Mouse (Mus musculus) CH12.LX (cell line): Measurements from ENCODE around the gene 5330417C22Rik. TPM values are rescaled to one million over a fixed set of nuclear protein-coding genes. Genes with fewer than 3 reads are reported as not detected.

ENCODE experiments used
- DNase-seq: peaks from one replicate; pipeline ENCODE4 v3.0.0-alpha.2; 2013; ENCODE audit errors: extremely low read depth
- H3K27ac ChIP-seq: 2 replicates; pipeline ENCODE4 v1.5.1; 2012; ENCODE audit warnings: low read depth, mild to moderate bottlenecking, control low read depth, moderate library complexity; ENCODE audit not compliant: insufficient read depth
- H3K27me3 ChIP-seq: replicated peaks from 2 replicates; pipeline ENCODE3; 2012; ENCODE audit warnings: inconsistent platforms
- H3K36me3 ChIP-seq, 2 experiments: replicated peaks in 1 of 2; 2 replicates each; pipeline versions ENCODE3 to v1.6.1; 2012; ENCODE audit warnings: inconsistent platforms in 1 of 2, low read length in 1 of 2, mild to moderate bottlenecking in 1 of 2, mixed read lengths in 1 of 2, moderate library complexity in 1 of 2; ENCODE audit not compliant: control insufficient read depth in 1 of 2, insufficient read depth in 1 of 2
- H3K4me1 ChIP-seq, 2 experiments: 2 replicates each; pipeline ENCODE4 v1.6.1; 2012; ENCODE audit warnings: inconsistent platforms in 1 of 2, moderate library complexity in 1 of 2; ENCODE audit not compliant: insufficient read depth in 2 of 2, control insufficient read depth in 1 of 2
- H3K4me2 ChIP-seq: 2 replicates; pipeline ENCODE4 v1.6.1; 2012; ENCODE audit warnings: low read depth, mild to moderate bottlenecking, control low read depth; ENCODE audit not compliant: poor library complexity, insufficient read depth, severe bottlenecking
- H3K4me3 ChIP-seq, 3 experiments: fragments of 150-350 bp in 1 of 3; sonication (generic) in 1 of 3; replicated peaks in 1 of 3; 2 replicates each; pipeline versions ENCODE3 to v1.5.1; 2011 to 2012; ENCODE audit warnings: low read depth in 2 of 3, low read length in 2 of 3, mild to moderate bottlenecking in 2 of 3, moderate library complexity in 2 of 3, control low read depth in 1 of 3, improper control_type of control experiment in 1 of 3, inconsistent platforms in 1 of 3, mixed read lengths in 1 of 3; ENCODE audit not compliant: poor library complexity in 1 of 3
- H3K79me2 ChIP-seq: replicated peaks from 2 replicates; pipeline ENCODE4 v1.6.1; 2012; ENCODE audit warnings: mild to moderate bottlenecking, moderate library complexity; ENCODE audit not compliant: control insufficient read depth, poor library complexity, insufficient read depth, severe bottlenecking; ENCODE audit errors: extremely low read depth
- H3K9ac ChIP-seq: 2 replicates; pipeline ENCODE4 v1.6.1; 2012; ENCODE audit warnings: low read depth, mild to moderate bottlenecking, control low read depth, moderate library complexity; ENCODE audit not compliant: insufficient read depth
- H3K9me3 ChIP-seq: replicated peaks from 2 replicates; pipeline ENCODE3; 2012; ENCODE audit warnings: low read length, inconsistent platforms, mixed read lengths
- CHD1 ChIP-seq: IDR thresholded peaks from 2 replicates; pipeline ENCODE4 v1.6.1; 2012; ENCODE audit warnings: low read depth, low read length, improper control_type of control experiment, inconsistent platforms
- CTCF ChIP-seq, 2 experiments: IDR thresholded peaks in 1 of 2; conservative IDR thresholded peaks in 1 of 2; 2 replicates each; pipeline ENCODE4 v1.5.1; 2011 to 2012; ENCODE audit warnings: low read depth in 2 of 2, low read length in 2 of 2, improper control_type of control experiment in 1 of 2, inconsistent platforms in 1 of 2, mild to moderate bottlenecking in 1 of 2, moderate library complexity in 1 of 2
- HCFC1 ChIP-seq: IDR thresholded peaks from 2 replicates; pipeline ENCODE4 v1.6.1; 2012; ENCODE audit warnings: low read depth, mild to moderate bottlenecking, inconsistent platforms, low read length, improper control_type of control experiment
- JUN ChIP-seq: IDR thresholded peaks from 2 replicates; pipeline ENCODE4 v1.6.1; 2011; ENCODE audit warnings: low read depth, mild to moderate bottlenecking, low read length, improper control_type of control experiment, moderate library complexity; ENCODE audit not compliant: insufficient read depth
- NELFE ChIP-seq: IDR thresholded peaks from 2 replicates; pipeline ENCODE4 v1.6.1; 2011; ENCODE audit warnings: low read depth, low read length, improper control_type of control experiment
- PAX5 ChIP-seq: IDR thresholded peaks from 2 replicates; pipeline ENCODE4 v1.6.1; 2012; ENCODE audit warnings: low read length, inconsistent platforms, mixed read lengths
- POLR2A ChIP-seq: IDR thresholded peaks from 2 replicates; pipeline ENCODE4 v1.6.1; 2011; ENCODE audit warnings: low read depth, mild to moderate bottlenecking, improper control_type of control experiment, low read length
- POLR2AphosphoS2 ChIP-seq: IDR thresholded peaks from 2 replicates; pipeline ENCODE4 v1.6.1; 2011; ENCODE audit warnings: low read depth, low read length, improper control_type of control experiment
- SIN3A ChIP-seq: IDR thresholded peaks from 2 replicates; pipeline ENCODE4 v1.6.1; 2012; ENCODE audit warnings: low read length, improper control_type of control experiment, inconsistent platforms
- TBP ChIP-seq: conservative IDR thresholded peaks from 2 replicates; pipeline ENCODE4 v1.6.1; 2011; ENCODE audit warnings: low read depth, low read length, improper control_type of control experiment
- ZC3H11A ChIP-seq: IDR thresholded peaks from 2 replicates; pipeline ENCODE4 v1.6.1; 2012; ENCODE audit warnings: low read depth, mild to moderate bottlenecking, inconsistent platforms, low read length, improper control_type of control experiment
- ZMIZ1 ChIP-seq: IDR thresholded peaks from 2 replicates; pipeline ENCODE4 v1.6.1; 2012; ENCODE audit warnings: low read depth, mild to moderate bottlenecking, inconsistent platforms, low read length, improper control_type of control experiment
- dilution Hi-C: fragments of 300-500 bp; cut with MboI; formaldehyde crosslinking; loops from 2 replicates; pipeline ENCODE4 v1.14.3; 2020; ENCODE audit warnings: low sequenced_read_pairs; ENCODE audit not compliant: extremely low pct_unique_long_range_greater_than_20kb, extremely low pct_ligation_motif_present
- in situ Hi-C: fragments of 300-500 bp; cut with MboI; formaldehyde crosslinking; loops from 3 replicates; pipeline ENCODE4 v1.14.3; 2019; ENCODE audit warnings: low sequenced_read_pairs, low pct_ligation_motif_present, low pct_unique_long_range_greater_than_20kb, mixed read lengths
- polyA plus RNA-seq: library from polyadenylated mRNA; unstranded; fragments of >175 nt; gene quantifications from 2 replicates; pipeline ENCODE4 v1.2.1, GENCODE M21; 2012; ENCODE audit warnings: low read depth; ENCODE audit not compliant: insufficient read length
- total RNA-seq, 2 experiments: library from RNA; depleted of rRNA; stranded (reverse); fragments of 300-350 nt in 1 of 2; fragments of >200 nt in 1 of 2; gene quantifications; 2 replicates each; pipeline ENCODE4 v1.2.3; 2012 to 2014

5330417C22Rik gene
- total and polyA plus RNA-seq, 3 experiments, result 0.05 to 0.27 (median 0.17) TPM

GRCm38 (mm10) chr3:108425624-108426018, 110.7 kb downstream of the 5330417C22Rik start:
- no peaks in the 10 kb centered on the region; a peak in 1 of 4 replicates for H3K4me1 ChIP-seq
- H3K27me3 ChIP-seq, result no peaks in the 10 kb centered on the region
- TF ChIP-seq JUN (no peak), SIN3A (no peak)
- no peak overlapping the region for H3K27ac ChIP-seq
- no peak for DNase-seq
- in situ Hi-C loops, result no loop called here
- no peak overlapping the region for H3K4me3 ChIP-seq
- dilution Hi-C loops, result no loop called here
- no peaks in the 10 kb centered on the region for H3K9me3 ChIP-seq
- H3K79me2 ChIP-seq, result 0 out of 2 replicates have a peak, but pooled peaks cover 2% of the 10 kb centered on the region
- H3K9ac ChIP-seq, result no peak overlapping the region
- no peak overlapping the region for H3K4me2 ChIP-seq
- H3K36me3 ChIP-seq, result peaks cover 54 to 74% of the 10 kb centered on the region in 2 experiments

DNA sequence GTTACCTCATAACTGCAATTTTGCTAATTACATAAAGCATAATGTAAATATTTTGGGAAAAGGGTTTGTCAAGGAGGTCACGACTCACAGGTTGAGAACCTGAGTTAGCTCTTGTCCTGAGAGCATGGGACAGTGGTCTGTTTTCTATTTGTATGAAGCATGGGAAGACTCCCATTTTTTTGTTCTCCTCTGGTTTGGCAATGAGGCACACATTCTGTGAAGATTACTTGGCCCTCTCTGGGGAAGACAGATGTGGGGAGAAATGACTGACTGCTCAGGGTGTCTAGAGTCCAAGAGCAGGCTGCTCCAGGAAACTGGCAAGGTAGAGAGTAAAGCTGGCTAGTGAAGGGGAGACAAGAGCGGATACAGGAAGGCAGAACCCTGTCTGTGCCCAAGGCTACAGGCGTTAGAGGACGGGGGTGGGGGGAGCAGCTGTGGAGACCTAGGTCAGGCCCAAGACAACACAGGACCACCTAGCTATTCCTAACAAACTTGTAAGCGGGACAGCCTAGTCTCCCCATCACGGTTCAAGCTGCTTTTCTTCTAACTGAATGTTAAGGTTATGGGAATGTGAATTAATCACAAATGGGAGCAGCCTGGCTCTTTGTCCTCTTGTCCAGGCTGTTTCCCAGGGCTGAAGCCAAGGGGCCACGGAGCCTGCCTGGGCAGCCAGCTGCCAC, 111.3 kb downstream of the 5330417C22Rik start:
- Histone ChIP-seq H3K9me3 (no peaks in the 10 kb centered on the region), H3K4me1 (no peaks in the 10 kb centered on the region; a peak in 1 of 4 replicates), H3K79me2 (0 out of 2 replicates have a peak, but pooled peaks cover 2% of the 10 kb centered on the region), H3K9ac (no peak overlapping the region), H3K4me2 (no peak overlapping the region), H3K27me3 (no peaks in the 10 kb centered on the region), H3K36me3 (peaks cover 50 to 71% of the 10 kb centered on the region in 2 experiments), H3K27ac (no peak overlapping the region), H3K4me3 (no peak overlapping the region)
- DNase-seq, result no peak
- dilution Hi-C loops, result no loop called here
- TF ChIP-seq JUN (no peak), HCFC1 (no peak), ZMIZ1 (no peak), POLR2AphosphoS2 (no peak), CHD1 (no peak)
- in situ Hi-C loops, result loop anchor here (25.0 kb wide), 1 partner anchor 362 kb away; no protein-coding TSS in a partner anchor

GRCm38 (mm10) chr3:108423844-108424801, 112.2 kb downstream of the 5330417C22Rik start:
- H3K4me3 ChIP-seq, result no peak overlapping the region
- 0 out of 2 replicates have a peak, but pooled peaks have one; percentile 13 for TF ChIP-seq NELFE
- no peak for TF ChIP-seq PAX5
- peak; percentile 21; the same call in 1 of the 2 replicates for TF ChIP-seq POLR2A
- TF ChIP-seq TBP, result no peak
- peak; percentile 61 for TF ChIP-seq ZMIZ1
- no peak for TF ChIP-seq CTCF (conservative IDR thresholded peaks at IDR 0.05 in 1 of 2, IDR thresholded peaks at IDR 0.05 in 1 of 2; ENCODE audit: low read depth in 2 of 2, low read length in 2 of 2)
- no peak for TF ChIP-seq ZC3H11A
- TF ChIP-seq POLR2AphosphoS2, result peak; percentile 54; the same call in 1 of the 2 replicates
- no peaks in the 10 kb centered on the region for H3K27me3 ChIP-seq
- no peaks in the 10 kb centered on the region for H3K9me3 ChIP-seq
- no peak overlapping the region for H3K4me2 ChIP-seq
- in situ Hi-C loops (loop anchor here (25.0 kb wide), 1 partner anchor 363 kb away; no protein-coding TSS in a partner anchor), dilution Hi-C loops (no loop called here)
- no peak overlapping the region for H3K9ac ChIP-seq
- no peak for DNase-seq
- no peaks in the 10 kb centered on the region; a peak in 1 of 4 replicates for H3K4me1 ChIP-seq
- H3K79me2 ChIP-seq, result 0 out of 2 replicates have a peak, but pooled peaks cover 1% of the 10 kb centered on the region
- peaks cover 41 to 61% of the 10 kb centered on the region in 2 experiments for H3K36me3 ChIP-seq
- no peak overlapping the region for H3K27ac ChIP-seq
